Mouse (Mus musculus) layer of hippocampus, adult 18-20 months (tissue): ENCODE data around the gene Cdc25b. TPM values are rescaled to one million over a fixed set of nuclear protein-coding genes. Genes with fewer than 3 reads are reported as not detected.
A peak's percentile ranks its signal among the peaks of the same experiment; 100 is the strongest.

ENCODE experiments used
- DNase-seq, 2 experiments: peaks; one replicate each; pipeline ENCODE4 v3.0.0; 2022; ENCODE audit warnings: low spot score in 2 of 2
- total RNA-seq, 2 experiments: library from RNA; stranded (reverse); gene quantifications; 2 replicates each; pipeline ENCODE4 v1.2.3; 2021

The Cdc25b gene
- total RNA-seq, 2 experiments from 2014 or later: 15.5 to 15.9 TPM

GRCm38 (mm10) chr2:131190344-131191004, 3.7 kb downstream of the Cdc25b start:
- DNase-seq: no peak

GRCm38 (mm10) chr2:131191005-131191390, 4.2 kb downstream of the Cdc25b start:
- DNase-seq: no peak

GRCm38 (mm10) chr2:131196606-131197316, 10.0 kb downstream of the Cdc25b start:
- no peak for DNase-seq

GRCm38 (mm10) chr2:131200710-131201109, 14.0 kb downstream of the Cdc25b start:
- no peak for DNase-seq

GRCm38 (mm10) chr2:131201262-131201661, 14.5 kb downstream of the Cdc25b start:
- no peak for DNase-seq

- no peak for DNase-seq
Observed at GRCm38 (mm10) chr2:131203816-131204409, 17.2 kb downstream of the Cdc25b start.

GRCm38 (mm10) chr2:131204410-131204981, 17.7 kb downstream of the Cdc25b start:
- peak; percentile 70 to 80 for DNase-seq

GRCm38 (mm10) chr2:131205521-131206182, 18.9 kb downstream of the Cdc25b start:
- no peak for DNase-seq

- no peak for DNase-seq
Observed at GRCm38 (mm10) chr2:131206778-131207177, 20.0 kb downstream of the Cdc25b start, which contains the start of gene Ap5s1. TSS of gene Ap5s1 (plus strand) at chr2:131207078.

- no peak for DNase-seq
Observed at GRCm38 (mm10) chr2:131208356-131208755, 21.6 kb downstream of the Cdc25b start.

- no peak for DNase-seq
Observed at GRCm38 (mm10) chr2:131209125-131209795, 22.5 kb downstream of the Cdc25b start.

- DNase-seq: peak; percentile 93 to 97
Observed at GRCm38 (mm10) chr2:131209969-131210792, 23.4 kb downstream of the Cdc25b start.

GRCm38 (mm10) chr2:131211026-131211615, 24.4 kb downstream of the Cdc25b start:
- DNase-seq: no peak

GRCm38 (mm10) chr2:131213773-131214172, 27.0 kb downstream of the Cdc25b start:
- DNase-seq: no peak

GRCm38 (mm10) chr2:131215941-131216858, 29.5 kb downstream of the Cdc25b start:
- DNase-seq: no peak

- no peak for DNase-seq
Observed at GRCm38 (mm10) chr2:131220030-131220429, 33.3 kb downstream of the Cdc25b start.

- DNase-seq: no peak
Observed at GRCm38 (mm10) chr2:131221853-131222515, 35.2 kb downstream of the Cdc25b start.

- no peak for DNase-seq
Observed at GRCm38 (mm10) chr2:131222562-131222961, 35.8 kb downstream of the Cdc25b start.
